In the genomic region with DNA sequence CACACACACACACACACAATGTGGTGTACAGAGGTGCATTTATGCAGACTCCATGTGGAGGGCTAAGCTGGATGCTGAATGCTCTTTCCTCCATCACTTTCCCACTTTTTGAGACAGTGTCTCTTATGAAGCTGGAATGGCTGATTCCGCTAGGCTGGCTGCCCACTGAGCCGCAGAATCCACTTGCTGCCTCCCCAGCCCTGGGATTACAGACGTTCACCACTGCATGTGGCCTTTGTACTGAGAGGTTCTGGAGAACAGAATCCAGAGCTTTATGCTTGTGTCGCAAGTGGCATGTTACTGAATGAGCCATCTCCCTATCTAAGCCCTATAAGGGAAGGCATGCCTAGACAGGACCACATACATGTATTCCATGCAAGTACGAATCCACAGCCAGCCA, we compare ENCODE assay signal across 24 mouse cellular contexts. TPM values are rescaled to one million over a fixed set of nuclear protein-coding genes. Genes with fewer than 3 reads are reported as not detected.
DNase-seq lines count a peak whose midpoint lies in the region; ATAC-seq and TF ChIP-seq lines count a peak whose summit lies in the region.
"Had no signal": no experiment of that assay in that cellular context is flagged by ENCODE, and none has a peak within 500 bp of the region (broad histone marks: within the 10 kb centered on the region; RNA-seq: fewer than 3 reads in every experiment).

No protein-coding gene starts in this region.

- no peak for ATAC-seq in megakaryocyte progenitor cell, adult 5-6 weeks (replicated peaks; ENCODE audit: poor library complexity)
- ATAC-seq: activated CD4-positive, CD25-positive, alpha-beta regulatory T cell, adult 4 months; CD4-positive, CD25-positive, alpha-beta regulatory T cell, adult 4 months; Patski had no signal

- no peak for TF ChIP-seq POLR2A in brain, embryonic 14.5 days (IDR thresholded peaks at IDR 0.05; ENCODE audit: borderline replicate concordance, extremely low read depth, insufficient read depth, insufficient read length, poor library complexity, severe bottlenecking)

- TF ChIP-seq CTCF in brain, embryonic 14.5 days (IDR thresholded peaks at IDR 0.05; ENCODE audit: borderline replicate concordance, extremely low read depth, insufficient read depth, insufficient read length), result no peak

- peak; percentile 84 for DNase-seq in heart, adult 11 months
- DNase-seq in heart, adult 18-20 months, result no peak
- DNase-seq in brain, embryonic 14.5 days (ENCODE audit: low read depth), result peak; percentile 19
- DNase-seq: adrenal gland, adult 2 months; adrenal gland, adult 8-10 months; adrenal gland, postnatal 10 days; adrenal gland, postnatal 14 days; adrenal gland, postnatal 25 days; adrenal gland, postnatal 36 days; B cell, adult 2 months; cerebellum, adult 11 months; cerebellum, adult 11-12 months; cerebellum, adult 18-20 months; cerebellum, adult 2 months had no signal

RNA-seq across cellular contexts. Expression of a gene that starts 12.9 kb away (rescaled TPM):
- not detected for total RNA-seq in heart, adult 18-20 months (2021)
- 0.06 and 0.46 TPM in 2 replicates for polyA plus RNA-seq in brain, embryonic 14.5 days (2012; rRNA removed)
- total RNA-seq in megakaryocyte progenitor cell, adult 5-6 weeks (2015), result 1.9 TPM in 1 of 2 replicates, not detected in the other
- total RNA-seq in megakaryocyte progenitor cell, adult 5-6 weeks (2017), result not detected in 2 replicates
- total RNA-seq: adrenal gland, adult 18-20 months; adrenal gland, adult 2 months; adrenal gland, adult 8-10 months; adrenal gland, postnatal 10 days; adrenal gland, postnatal 14 days; adrenal gland, postnatal 25 days; adrenal gland, postnatal 36 days; CH12.LX; ES-E14; MEL had no signal
- polyA plus RNA-seq: activated CD4-positive, CD25-positive, alpha-beta regulatory T cell, adult 4 months; adrenal gland, adult 2 months; C2C12; CD4-positive, CD25-positive, alpha-beta regulatory T cell, adult 4 months; cerebellum, adult 2 months; G1E; Patski had no signal

RNA-seq across cellular contexts. Expression of a gene that starts 20.8 kb away (rescaled TPM):
- 1 to 10 TPM; 9.2 to 10.0 TPM for total RNA-seq in heart, adult 18-20 months (2021)
- polyA plus RNA-seq in brain, embryonic 14.5 days (2012; rRNA removed), result 26.5 and 38.8 TPM in 2 replicates
- 0.10 TPM in 1 of 2 replicates, not detected in the other for total RNA-seq in megakaryocyte progenitor cell, adult 5-6 weeks (2015)
- total RNA-seq in megakaryocyte progenitor cell, adult 5-6 weeks (2017), result not detected in 2 replicates
- total RNA-seq: CH12.LX, MEL had no signal
- polyA plus RNA-seq: activated CD4-positive, CD25-positive, alpha-beta regulatory T cell, adult 4 months; C2C12; CD4-positive, CD25-positive, alpha-beta regulatory T cell, adult 4 months; G1E had no signal

RNA-seq across cellular contexts. Expression of a gene that starts 46.7 kb away (rescaled TPM):
- total RNA-seq in heart, adult 18-20 months (2021), result 1 to 10 TPM in 1 of 2 experiments, under 1 TPM in 1; 0.94 to 2.2 TPM
- 0.93 and 1.8 TPM in 2 replicates for polyA plus RNA-seq in brain, embryonic 14.5 days (2012; rRNA removed)
- total RNA-seq in megakaryocyte progenitor cell, adult 5-6 weeks (2015), result 5.9 and 11.8 TPM in 2 replicates
- total RNA-seq in megakaryocyte progenitor cell, adult 5-6 weeks (2017), result 2.7 and 3.5 TPM in 2 replicates
- polyA plus RNA-seq: G1E had no signal

RNA-seq across cellular contexts. Expression of a gene that starts 46.7 kb away (rescaled TPM):
- 10 to 100 TPM; 44.5 to 45.6 TPM for total RNA-seq in heart, adult 18-20 months (2021)
- 10.6 and 11.6 TPM in 2 replicates for polyA plus RNA-seq in brain, embryonic 14.5 days (2012; rRNA removed)
- 19.4 and 23.6 TPM in 2 replicates for total RNA-seq in megakaryocyte progenitor cell, adult 5-6 weeks (2015)
- 19.8 and 20.8 TPM in 2 replicates for total RNA-seq in megakaryocyte progenitor cell, adult 5-6 weeks (2017)
- total RNA-seq: G1E, MEL had no signal
- polyA plus RNA-seq: G1E had no signal

Comparison
In these comparisons a context has a peak if more than half of its experiments do, and no peak if none do; other contexts are left out.
1. DNase-seq: peak in heart, adult 11 months (single experiment) and brain, embryonic 14.5 days (single experiment); none in heart, adult 18-20 months (0 of 2).
2. RNA of a gene that starts 20.8 kb away (total RNA-seq): 9.2 to 10.0 TPM in heart, adult 18-20 months; 0.10 TPM in megakaryocyte progenitor cell, adult 5-6 weeks; every median in the first group is over 4 times any median in the second.